Mouse (Mus musculus) lung, postnatal 0 days (tissue): ENCODE measurements around the gene Zfp335. TPM values are rescaled to one million over a fixed set of nuclear protein-coding genes. Genes with fewer than 3 reads are reported as not detected.
"Not testable (repeated sequence)": the region's sequence is repeated elsewhere in the genome, so short reads cannot be mapped to it uniquely, and the experiment has no call there.

Experiments
- ATAC-seq: fragments of 200-750 bp; cut with Nextera tagmentation; 2 replicates; pipeline ENCODE4 v1.8.0; 2017; ENCODE audit warnings: moderate library complexity
- DNase-seq: peaks from one replicate; pipeline ENCODE4 v3.0.0-alpha.2; 2016; ENCODE audit warnings: low spot score
- H3K27ac ChIP-seq: fragments of 300-500 bp; sonication (generic); 2 replicates; pipeline ENCODE4 v1.5.1; 2014; ENCODE audit warnings: antibody characterized with exemption, mild to moderate bottlenecking, low read length, mixed read lengths
- H3K27me3 ChIP-seq: fragments of 300-500 bp; sonication (generic); replicated peaks from 2 replicates; pipeline ENCODE4 v1.6.1; 2014; ENCODE audit warnings: low read length, mixed read lengths; ENCODE audit not compliant: insufficient read depth
- H3K36me3 ChIP-seq: fragments of 300-500 bp; sonication (generic); 2 replicates; pipeline ENCODE4 v1.6.1; 2014; ENCODE audit warnings: low read length, mixed read lengths; ENCODE audit not compliant: insufficient read depth
- H3K4me1 ChIP-seq: fragments of 300-500 bp; sonication (generic); 2 replicates; pipeline ENCODE4 v1.6.1; 2014; ENCODE audit warnings: antibody characterized with exemption, low read depth, low read length, mixed read lengths; ENCODE audit not compliant: insufficient read depth
- H3K4me2 ChIP-seq: fragments of 300-500 bp; sonication (generic); replicated peaks from 2 replicates; pipeline ENCODE4 v1.6.1; 2014; ENCODE audit warnings: low read depth, mild to moderate bottlenecking, low read length, moderate library complexity, mixed read lengths
- H3K4me3 ChIP-seq: fragments of 300-500 bp; sonication (generic); 2 replicates; pipeline ENCODE4 v1.5.1; 2014; ENCODE audit warnings: low read depth, low read length
- H3K9ac ChIP-seq: fragments of 300-500 bp; sonication (generic); replicated peaks from 2 replicates; pipeline ENCODE4 v1.6.1; 2014; ENCODE audit warnings: low read depth, mild to moderate bottlenecking
- H3K9me3 ChIP-seq: fragments of 300-500 bp; sonication (generic); 2 replicates; pipeline ENCODE4 v1.6.1; 2016; ENCODE audit warnings: low read length, mixed read lengths
- CTCF ChIP-seq: IDR thresholded peaks from 2 replicates; pipeline ENCODE4 v1.5.1; 2016; ENCODE audit warnings: antibody characterized with exemption, mild to moderate bottlenecking
- EP300 ChIP-seq: IDR thresholded peaks from 2 replicates; pipeline ENCODE4 v1.6.1; 2016; ENCODE audit warnings: antibody characterized with exemption, mild to moderate bottlenecking, control low read depth
- WGBS: fragments of 180-500 bp; shearing (Covaris S2); extraction: QIAGEN DNeasy Blood & Tissue Kit; methylation state at CpG from one replicate; pipeline ENCODE4 v1.1.7; 2014; 5-methylcytosine and 5-hydroxymethylcytosine counted together
- polyA plus RNA-seq: library from polyadenylated mRNA; unstranded; fragments of >200 nt; fragmentation: Nextera tagmentation; extraction: Ambion mirVana; gene quantifications from 2 replicates; pipeline ENCODE4 v1.2.1, GENCODE M21; 2015

Gene Zfp335
- polyA plus RNA-seq, 1 experiment from 2014 or later: 5.2 TPM

GRCm38 (mm10) chr2:164875648-164876047, 35.9 kb downstream of the Zfp335 start:
- H3K9ac ChIP-seq, H3K4me1 ChIP-seq, H3K4me3 ChIP-seq, H3K9me3 ChIP-seq, H3K36me3 ChIP-seq, H3K27me3 ChIP-seq, DNase-seq, ATAC-seq, H3K4me2 ChIP-seq: not testable (repeated sequence)
- 50% methylated on average over 2 of the region's 2 CpGs for WGBS
- H3K27ac ChIP-seq: 0 out of 2 replicates have a peak overlapping the region, but pooled peaks have one; percentile 3
- TF ChIP-seq CTCF: 0 out of 2 replicates have a peak, but pooled peaks have one; percentile 13

- WGBS: 14% methylated on average over 1 of the region's 1 CpGs
- DNase-seq: peak; percentile 79
- no peak overlapping the region for H3K9ac ChIP-seq
Observed at GRCm38 (mm10) chr2:164874239-164874769, 37.3 kb downstream of the Zfp335 start.

GRCm38 (mm10) chr2:164873621-164874020, 37.9 kb downstream of the Zfp335 start:
- TF ChIP-seq CTCF (no peak), EP300 (no peak)
- Histone ChIP-seq H3K36me3 (no peaks in the 10 kb centered on the region), H3K9ac (no peak overlapping the region), H3K4me3 (no peak overlapping the region), H3K27me3 (no peaks in the 10 kb centered on the region), H3K9me3 (no peaks in the 10 kb centered on the region), H3K4me2 (no peak overlapping the region), H3K27ac (peak overlapping the region; percentile 34), H3K4me1 (0 out of 2 replicates have a peak, but pooled peaks cover 3% of the 10 kb centered on the region)
- 27% methylated on average over 3 of the region's 3 CpGs for WGBS
- DNase-seq (no peak), ATAC-seq (peak; percentile 25; the same call in 1 of the 2 replicates)

More at GRCm38 (mm10) chr2:164874239-164874769, 37.3 kb downstream of the Zfp335 start:
- Histone ChIP-seq H3K27ac (peak overlapping the region; percentile 77), H3K27me3 (no peaks in the 10 kb centered on the region), H3K9me3 (no peaks in the 10 kb centered on the region), H3K4me3 (no peak overlapping the region), H3K4me2 (no peak overlapping the region), H3K4me1 (0 out of 2 replicates have a peak, but pooled peaks cover 3% of the 10 kb centered on the region), H3K36me3 (no peaks in the 10 kb centered on the region)
- ATAC-seq: peak; percentile 70
- TF ChIP-seq EP300: peak; percentile 98
- no peak for TF ChIP-seq CTCF

- no peaks in the 10 kb centered on the region for H3K27me3 ChIP-seq
- TF ChIP-seq CTCF (no peak), EP300 (no peak)
- no peak overlapping the region for H3K4me3 ChIP-seq
- ATAC-seq: no peak
- no peaks in the 10 kb centered on the region for H3K9me3 ChIP-seq
- H3K27ac ChIP-seq: no peak overlapping the region
- no peak overlapping the region for H3K4me2 ChIP-seq
- no peaks in the 10 kb centered on the region for H3K36me3 ChIP-seq
- WGBS: 50% methylated on average over 6 of the region's 6 CpGs
- H3K4me1 ChIP-seq: 0 out of 2 replicates have a peak, but pooled peaks cover 3% of the 10 kb centered on the region
- no peak overlapping the region for H3K9ac ChIP-seq
- no peak for DNase-seq
Observed at GRCm38 (mm10) chr2:164871602-164872303, 39.8 kb downstream of the Zfp335 start.

- no peak; the same call in 1 of the 2 replicates for ATAC-seq
- Histone ChIP-seq H3K9me3 (no peaks in the 10 kb centered on the region), H3K4me2 (no peak overlapping the region), H3K9ac (no peak overlapping the region), H3K36me3 (no peaks in the 10 kb centered on the region), H3K4me3 (no peak overlapping the region), H3K27ac (peak overlapping the region; percentile 84; the same call in 1 of the 2 replicates), H3K4me1 (no peaks in the 10 kb centered on the region), H3K27me3 (no peaks in the 10 kb centered on the region)
- TF ChIP-seq CTCF: no peak
- peak; percentile 38; the same call in 1 of the 2 replicates for TF ChIP-seq EP300
- WGBS: 33% methylated on average over 7 of the region's 7 CpGs
- peak; percentile 56 for DNase-seq
Observed at GRCm38 (mm10) chr2:164868491-164868890, 43.1 kb downstream of the Zfp335 start.

GRCm38 (mm10) chr2:164867566-164867965, 44.0 kb downstream of the Zfp335 start:
- DNase-seq: no peak
- H3K9me3 ChIP-seq: no peaks in the 10 kb centered on the region
- H3K4me3 ChIP-seq: no peak overlapping the region
- H3K9ac ChIP-seq: no peak overlapping the region
- no peaks in the 10 kb centered on the region for H3K27me3 ChIP-seq
- H3K4me1 ChIP-seq: peaks cover 4% of the 10 kb centered on the region; the same call in 1 of the 2 replicates
- no peak for ATAC-seq
- H3K27ac ChIP-seq: peak overlapping the region; percentile 84
- TF ChIP-seq EP300 (no peak), CTCF (peak; percentile 64)
- no peaks in the 10 kb centered on the region for H3K36me3 ChIP-seq
- WGBS: 86% methylated on average over 7 of the region's 7 CpGs
- no peak overlapping the region for H3K4me2 ChIP-seq
